Mouse (Mus musculus): ENCODE data around the gene Mast2. TPM values are rescaled to one million over a fixed set of nuclear protein-coding genes. Genes with fewer than 3 reads are reported as not detected.

Mast2 gene
- total RNA-seq (2021), result 10 to 100 TPM; 34.9 to 46.4 TPM
- long read RNA-seq, experiment 1, partial matches to known transcripts, result 3 of 15 reads
- long read RNA-seq, experiment 1, other reads (novel, unspliced or antisense), result 12 of 15 reads
- long read RNA-seq, experiment 2, full-length matches to known transcripts, result 15 of 32 reads
- long read RNA-seq, experiment 2, partial matches to known transcripts, result 2 of 32 reads
- long read RNA-seq, experiment 2, other reads (novel, unspliced or antisense), result 15 of 32 reads

GRCm38 (mm10) chr4:116464126-116464981, at the start of gene Mast2:
Gene Mast2, minus strand, starts transcription at chr4:116464183.
- DNase-seq, result peak; percentile 93

GRCm38 (mm10) chr4:116507425-116508218, 43.6 kb upstream of the Mast2 start, which contains the start of gene Ipp:
Gene Ipp, plus strand, starts transcription at chr4:116507549.
- peak; percentile 97 for DNase-seq

GRCm38 (mm10) chr4:116506886-116507424, 43.0 kb upstream of the Mast2 start:
- peak; percentile 17 for DNase-seq

- no peak for DNase-seq
These were observed 36.0 kb upstream of the Mast2 start for GRCm38 (mm10) chr4:116499978-116500377.

- no peak for DNase-seq
These were observed 29.7 kb upstream of the Mast2 start for GRCm38 (mm10) chr4:116493646-116494045.

- peak; percentile 5 for DNase-seq
These were observed 28.5 kb upstream of the Mast2 start for GRCm38 (mm10) chr4:116492460-116492859.

GRCm38 (mm10) chr4:116491886-116492285, 27.9 kb upstream of the Mast2 start:
- no peak for DNase-seq

- DNase-seq, result peak; percentile 76
These were observed 27.1 kb upstream of the Mast2 start for GRCm38 (mm10) chr4:116491119-116491536.

GRCm38 (mm10) chr4:116483476-116483875, 19.5 kb upstream of the Mast2 start:
- no peak for DNase-seq

- no peak for DNase-seq
These were observed 17.3 kb upstream of the Mast2 start for GRCm38 (mm10) chr4:116481322-116481721.

GRCm38 (mm10) chr4:116463231-116464125, 505 bp downstream of the Mast2 start:
- peak; percentile 57 for DNase-seq

- DNase-seq, result no peak
These were observed 2.0 kb downstream of the Mast2 start for GRCm38 (mm10) chr4:116461943-116462342.

GRCm38 (mm10) chr4:116451553-116451952, 12.4 kb downstream of the Mast2 start:
- DNase-seq, result no peak

- DNase-seq, result no peak
These were observed 14.0 kb downstream of the Mast2 start for GRCm38 (mm10) chr4:116449951-116450350.

- DNase-seq, result peak; percentile 70
These were observed 15.3 kb downstream of the Mast2 start for GRCm38 (mm10) chr4:116448673-116449072.

GRCm38 (mm10) chr4:116439383-116439782, 24.6 kb downstream of the Mast2 start:
- DNase-seq, result no peak

GRCm38 (mm10) chr4:116438561-116438960, 25.4 kb downstream of the Mast2 start:
- DNase-seq, result no peak

- no peak for DNase-seq
These were observed 28.4 kb downstream of the Mast2 start for GRCm38 (mm10) chr4:116435626-116436025.

- no peak for DNase-seq
These were observed 41.8 kb downstream of the Mast2 start for GRCm38 (mm10) chr4:116422186-116422585.

GRCm38 (mm10) chr4:116421170-116421569, 42.8 kb downstream of the Mast2 start:
- peak; percentile 16 for DNase-seq

GRCm38 (mm10) chr4:116412993-116413392, 51.0 kb downstream of the Mast2 start:
- no peak for DNase-seq

Data from adrenal gland, postnatal 10 days (tissue).